Mouse (Mus musculus) liver, embryonic 14.5 days (tissue): Measurements from ENCODE around the gene Ripply3.

Experiments
- CTCF ChIP-seq: IDR thresholded peaks from 2 replicates; pipeline ENCODE4 v1.5.1; 2016; ENCODE audit warnings: antibody characterized with exemption, low read depth, control low read depth
- EP300 ChIP-seq: IDR thresholded peaks from 2 replicates; pipeline ENCODE4 v1.6.1; 2016; ENCODE audit warnings: antibody characterized with exemption, low read depth

GRCm38 (mm10) chr16:94356046-94356445 lies 27.8 kb downstream of the Ripply3 start:
- no peak for TF ChIP-seq CTCF
- TF ChIP-seq EP300, result no peak
